Mouse (Mus musculus): ENCODE results near the gene Etfa. TPM values are rescaled to one million over a fixed set of nuclear protein-coding genes. Genes with fewer than 3 reads are reported as not detected.

The Etfa gene
- 38.6 and 46.0 TPM in 2 replicates for polyA plus RNA-seq (2012; rRNA removed; ENCODE audit: low replicate concordance)

GRCm38 (mm10) chr9:55512027-55512543 lies at the start of gene Etfa:
Gene Etfa, minus strand, starts transcription at chr9:55512243.

GRCm38 (mm10) chr9:55538377-55538776 lies 26.3 kb upstream of the Etfa start, which contains the start of gene Isl2:
Gene Isl2, plus strand, starts transcription at chr9:55538672.

Other genes starting within 250 kb of the Etfa start
- gene Nrg4, start 185.4 kb downstream of the Etfa start, polyA plus RNA-seq (2012; rRNA removed; ENCODE audit: low replicate concordance), result 2.4 and 3.8 TPM in 2 replicates
- 0.69 and 5.8 TPM in 2 replicates for gene Tmem266, start 185.3 kb downstream of the Etfa start, polyA plus RNA-seq (2012; rRNA removed; ENCODE audit: low replicate concordance)
- gene Isl2, start 26.4 kb upstream of the Etfa start, polyA plus RNA-seq (2012; rRNA removed; ENCODE audit: low replicate concordance), result 0.79 and 4.1 TPM in 2 replicates

Data from duodenum, adult 2 months (tissue).